Mouse (Mus musculus) kidney, adult 2 months (tissue): ENCODE measurements around the gene Gtf2h1. TPM values are rescaled to one million over a fixed set of nuclear protein-coding genes. Genes with fewer than 3 reads are reported as not detected.
"Not testable (repeated sequence)": the region's sequence is repeated elsewhere in the genome, so short reads cannot be mapped to it uniquely, and the experiment has no call there.

Experiments
- DNase-seq: peaks from one replicate; pipeline ENCODE4 v3.0.0; 2021
- H3K27ac ChIP-seq: fragments of 200-500 bp; 2 replicates; pipeline ENCODE4 v1.5.1; 2012; ENCODE audit warnings: low read depth, low read length, control low read depth, inconsistent platforms; ENCODE audit not compliant: insufficient read depth
- H3K27me3 ChIP-seq: fragments of 200-500 bp; replicated peaks from 2 replicates; pipeline ENCODE4 v1.6.1; 2012; ENCODE audit warnings: mild to moderate bottlenecking, moderate library complexity, low read length, inconsistent platforms; ENCODE audit not compliant: control insufficient read depth, insufficient read depth
- H3K36me3 ChIP-seq: fragments of 200-500 bp; 2 replicates; pipeline ENCODE4 v1.6.1; 2012; ENCODE audit warnings: mild to moderate bottlenecking, moderate library complexity, low read length, inconsistent platforms; ENCODE audit not compliant: control insufficient read depth, insufficient read depth
- H3K4me1 ChIP-seq: fragments of 200-500 bp; 2 replicates; pipeline ENCODE4 v1.6.1; 2011; ENCODE audit warnings: low read length; ENCODE audit not compliant: control insufficient read depth, insufficient read depth
- H3K4me3 ChIP-seq: fragments of 200-500 bp; 2 replicates; pipeline ENCODE4 v1.5.1; 2011; ENCODE audit warnings: mild to moderate bottlenecking, low read depth, low read length, control low read depth; ENCODE audit not compliant: insufficient read depth
- CTCF ChIP-seq: fragments of 200-500 bp; conservative IDR thresholded peaks from 2 replicates; pipeline ENCODE4 v1.5.1; 2011; ENCODE audit warnings: low read depth, mild to moderate bottlenecking, control low read depth, low read length, moderate library complexity, mixed read lengths; ENCODE audit not compliant: insufficient read depth, insufficient read length
- POLR2A ChIP-seq: fragments of 200-500 bp; IDR thresholded peaks from one replicate; pipeline ENCODE4 v1.6.1; 2011; ENCODE audit warnings: low read depth, low read length, control low read depth
- WGBS: fragments of 180-500 bp; shearing (Covaris S2); methylation state at CpG from one replicate; pipeline ENCODE4 v1.1.7; 2018; 5-methylcytosine and 5-hydroxymethylcytosine counted together
- polyA plus RNA-seq: library from polyadenylated mRNA; depleted of rRNA; stranded (reverse); fragments of >200 nt; gene quantifications from 2 replicates; pipeline ENCODE4 v1.2.3, GENCODE M21; 2012

Gtf2h1 gene
- polyA plus RNA-seq, 1 experiment = 11.6 TPM

- Histone ChIP-seq H3K27me3 (no peaks in the 10 kb centered on the region), H3K4me3 (no peak overlapping the region), H3K27ac (no peak overlapping the region), H3K4me1 (peaks cover 44% of the 10 kb centered on the region), H3K36me3 (no peaks in the 10 kb centered on the region)
- TF ChIP-seq POLR2A (no peak), CTCF (no peak)
- 85% methylated on average over 8 of the region's 8 CpGs for WGBS
- DNase-seq = no peak
These were observed 35.8 kb downstream of the Gtf2h1 start for GRCm38 (mm10) chr7:46831693-46832092.

GRCm38 (mm10) chr7:46832112-46832810, 36.4 kb downstream of the Gtf2h1 start:
- not testable (repeated sequence) for H3K4me3 ChIP-seq, H3K36me3 ChIP-seq, H3K27me3 ChIP-seq, DNase-seq, H3K27ac ChIP-seq
- WGBS = 89% methylated on average over 11 of the region's 11 CpGs
- H3K4me1 ChIP-seq = peaks cover 40% of the 10 kb centered on the region

GRCm38 (mm10) chr7:46833266-46833665, 37.4 kb downstream of the Gtf2h1 start:
- no peaks in the 10 kb centered on the region for H3K36me3 ChIP-seq
- peaks cover 31% of the 10 kb centered on the region for H3K4me1 ChIP-seq
- H3K27ac ChIP-seq = peak overlapping the region; percentile 24
- no peaks in the 10 kb centered on the region for H3K27me3 ChIP-seq
- peak; percentile 95 for DNase-seq
- 35% methylated on average over 6 of the region's 6 CpGs for WGBS
- H3K4me3 ChIP-seq = no peak overlapping the region
- no peak for TF ChIP-seq POLR2A
- no peak for TF ChIP-seq CTCF

GRCm38 (mm10) chr7:46833670-46834255, 37.9 kb downstream of the Gtf2h1 start:
- no peak for TF ChIP-seq CTCF
- no peak for TF ChIP-seq POLR2A
- Histone ChIP-seq H3K4me3 (no peak overlapping the region), H3K36me3 (no peaks in the 10 kb centered on the region), H3K27ac (peak overlapping the region; percentile 24), H3K27me3 (no peaks in the 10 kb centered on the region), H3K4me1 (peaks cover 34% of the 10 kb centered on the region)
- 76% methylated on average over 7 of the region's 7 CpGs for WGBS
- no peak for DNase-seq

- no peak for TF ChIP-seq POLR2A
- no peak for TF ChIP-seq CTCF
- 0 out of 2 replicates have a peak overlapping the region, but pooled peaks have one; percentile 24 for H3K27ac ChIP-seq
- no peaks in the 10 kb centered on the region for H3K27me3 ChIP-seq
- DNase-seq = peak; percentile 44
- WGBS = 49% methylated on average over 14 of the region's 14 CpGs
- no peak overlapping the region for H3K4me3 ChIP-seq
- H3K36me3 ChIP-seq = no peaks in the 10 kb centered on the region
- peaks cover 38% of the 10 kb centered on the region for H3K4me1 ChIP-seq
These were observed 39.2 kb downstream of the Gtf2h1 start for GRCm38 (mm10) chr7:46834994-46835610.

GRCm38 (mm10) chr7:46836357-46836756, 40.5 kb downstream of the Gtf2h1 start:
- H3K4me1 ChIP-seq = peaks cover 36% of the 10 kb centered on the region
- no peaks in the 10 kb centered on the region for H3K27me3 ChIP-seq
- no peak overlapping the region for H3K4me3 ChIP-seq
- 92% methylated on average over 5 of the region's 5 CpGs for WGBS
- TF ChIP-seq POLR2A (no peak), CTCF (no peak)
- no peak overlapping the region for H3K27ac ChIP-seq
- DNase-seq = no peak
- no peaks in the 10 kb centered on the region for H3K36me3 ChIP-seq

- no peaks in the 10 kb centered on the region for H3K27me3 ChIP-seq
- H3K4me3 ChIP-seq = no peak overlapping the region
- 0 out of 2 replicates have a peak overlapping the region, but pooled peaks have one; percentile 43 for H3K27ac ChIP-seq
- no peaks in the 10 kb centered on the region for H3K36me3 ChIP-seq
- 76% methylated on average over 5 of the region's 5 CpGs for WGBS
- TF ChIP-seq POLR2A (no peak), CTCF (no peak)
- peaks cover 36% of the 10 kb centered on the region for H3K4me1 ChIP-seq
- no peak for DNase-seq
These were observed 41.2 kb downstream of the Gtf2h1 start for GRCm38 (mm10) chr7:46837073-46837472.
